Mouse (Mus musculus) limb, embryonic 14.5 days (tissue): Measurements from ENCODE around the gene Avil. TPM values are rescaled to one million over a fixed set of nuclear protein-coding genes. Genes with fewer than 3 reads are reported as not detected.

Experiments
- ATAC-seq: fragments of 200-750 bp; cut with Nextera tagmentation; 2 replicates; pipeline ENCODE4 v1.8.0; 2017; ENCODE audit warnings: low read depth, moderate number of reproducible peaks, moderate TSS enrichment; ENCODE audit not compliant: low FRiP score
- DNase-seq: peaks from one replicate; pipeline ENCODE4 v3.0.0-alpha.2; 2015; ENCODE audit warnings: low spot score
- H3K27ac ChIP-seq: fragments of 300-500 bp; sonication (generic); replicated peaks from 2 replicates; pipeline ENCODE4 v1.5.1; 2014; ENCODE audit warnings: low read depth, mild to moderate bottlenecking, low read length, moderate library complexity, mixed read lengths
- H3K27me3 ChIP-seq: fragments of 300-500 bp; sonication (generic); 2 replicates; pipeline ENCODE4 v1.6.1; 2014; ENCODE audit warnings: low read length, mixed read lengths; ENCODE audit not compliant: control insufficient read depth, insufficient read depth
- H3K36me3 ChIP-seq: fragments of 300-500 bp; sonication (generic); 2 replicates; pipeline ENCODE4 v1.6.1; 2014; ENCODE audit warnings: mild to moderate bottlenecking, low read length, moderate library complexity, mixed read lengths; ENCODE audit not compliant: control insufficient read depth, insufficient read depth
- H3K4me1 ChIP-seq: fragments of 300-500 bp; sonication (generic); 2 replicates; pipeline ENCODE4 v1.6.1; 2014; ENCODE audit warnings: antibody characterized with exemption, low read length, mixed read lengths; ENCODE audit not compliant: control insufficient read depth, insufficient read depth
- H3K4me2 ChIP-seq: fragments of 300-500 bp; sonication (generic); replicated peaks from 2 replicates; pipeline ENCODE4 v1.6.1; 2014; ENCODE audit warnings: low read depth, mild to moderate bottlenecking, low read length, moderate library complexity; ENCODE audit not compliant: severe bottlenecking
- H3K4me3 ChIP-seq: fragments of 300-500 bp; sonication (generic); replicated peaks from 2 replicates; pipeline ENCODE4 v1.5.1; 2014; ENCODE audit warnings: low read length
- H3K9ac ChIP-seq: fragments of 300-500 bp; sonication (generic); 2 replicates; pipeline ENCODE4 v1.6.1; 2014; ENCODE audit warnings: mild to moderate bottlenecking, low read depth, low read length, moderate library complexity; ENCODE audit not compliant: severe bottlenecking
- H3K9me3 ChIP-seq: fragments of 300-500 bp; sonication (generic); 2 replicates; pipeline ENCODE4 v1.6.1; 2016; ENCODE audit warnings: low read length; ENCODE audit not compliant: control insufficient read depth
- POLR2A ChIP-seq: fragments of 200-500 bp; IDR thresholded peaks from 2 replicates; pipeline ENCODE4 v1.8.0; 2012; ENCODE audit warnings: inconsistent platforms, mild to moderate bottlenecking, moderate library complexity, borderline replicate concordance; ENCODE audit not compliant: insufficient read depth, insufficient read length; ENCODE audit errors: extremely low read depth
- WGBS: fragments of 180-500 bp; shearing (Covaris S2); extraction: QIAGEN DNeasy Blood & Tissue Kit; methylation state at CpG from one replicate; pipeline ENCODE4 v1.1.7; 2014; 5-methylcytosine and 5-hydroxymethylcytosine counted together
- polyA plus RNA-seq, 2 experiments: library from polyadenylated mRNA; depleted of rRNA in 1 of 2; stranded (reverse) in 1 of 2; unstranded in 1 of 2; fragments of >200 nt; fragmentation: Nextera tagmentation in 1 of 2; extraction: Ambion mirVana in 1 of 2; gene quantifications; 2 replicates each; pipeline versions ENCODE4 v1.2.1 to v1.2.3; 2012 to 2014

The Avil gene
- polyA plus RNA-seq, 2 experiments = 0.28 to 0.45 TPM

DNA sequence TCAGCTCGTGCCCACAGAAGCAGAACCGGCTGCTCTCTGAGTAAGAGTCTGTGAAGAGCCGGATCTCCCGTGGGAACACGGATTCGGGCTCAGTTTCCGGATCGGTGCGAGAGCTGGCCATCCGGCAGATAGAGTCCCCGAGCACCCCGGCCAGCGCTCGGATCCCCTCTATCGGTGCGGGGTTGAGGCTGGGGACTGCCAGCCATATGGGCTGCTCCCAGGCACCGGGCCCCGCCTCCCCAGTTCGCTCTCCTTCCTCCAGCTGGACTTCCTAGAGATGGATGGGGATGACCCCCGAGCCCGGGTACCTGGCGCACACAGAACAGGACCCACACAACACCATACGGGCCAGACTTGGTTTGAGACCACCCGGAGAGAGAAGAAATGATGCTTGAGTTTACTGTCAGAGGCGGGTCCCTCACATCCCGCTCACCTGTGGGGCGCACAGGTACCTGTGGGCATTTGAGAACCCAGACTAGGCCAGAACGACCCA, 40.8 kb downstream of the Avil start, which contains the start of the genes Mettl1 and Eef1akmt3:
Gene Mettl1 (plus strand): TSS at position 141 of the 493 bp plus-strand sequence.
Gene Eef1akmt3 (minus strand): TSS at position 240 of the 493 bp plus-strand sequence.
- Histone ChIP-seq H3K27ac (peak within 1 kb of the TSS; percentile 81), H3K27me3 (no peaks in the 10 kb centered on the region), H3K9ac (peak within 1 kb of the TSS; percentile 76), H3K4me3 (peak within 1 kb of the TSS; percentile 87), H3K4me2 (peak within 1 kb of the TSS; percentile 94), H3K9me3 (no peaks in the 10 kb centered on the region), H3K4me1 (peaks cover 12% of the 10 kb centered on the region), H3K36me3 (peaks cover 22% of the 10 kb centered on the region)
- DNase-seq (no peak), ATAC-seq (peak; percentile 42)
- TF ChIP-seq POLR2A = no peak
- WGBS = under 1% methylated on average over 27 of the region's 28 CpGs

DNA sequence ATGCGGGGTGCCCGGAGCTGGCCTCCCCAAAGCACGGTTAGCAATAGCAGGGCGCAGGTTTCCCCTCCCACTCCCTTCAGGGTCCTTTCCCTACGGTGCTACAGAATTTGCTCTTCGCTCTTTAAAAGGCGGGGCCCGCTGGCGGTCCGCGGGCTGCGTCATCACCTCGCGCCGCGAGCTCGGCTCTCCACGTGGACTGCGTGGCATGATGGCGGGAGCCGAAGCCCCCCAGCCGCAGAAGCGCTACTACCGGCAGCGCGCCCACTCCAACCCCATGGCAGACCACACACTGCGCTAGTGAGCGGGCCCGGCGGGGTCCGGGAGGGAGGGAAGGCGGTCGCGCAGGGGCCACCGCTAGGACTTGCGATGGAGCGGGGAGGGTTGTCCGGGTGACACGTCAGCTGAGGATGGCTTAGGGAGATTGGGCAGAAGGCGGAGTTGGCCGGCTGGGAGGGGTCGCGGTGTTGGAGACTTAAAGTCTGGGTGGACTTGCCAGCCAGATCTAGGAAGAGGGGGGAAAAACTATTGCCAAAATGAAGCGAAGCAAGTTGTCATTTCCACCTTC, 41.3 kb downstream of the Avil start:
- H3K27ac ChIP-seq = peak overlapping the region; percentile 81
- WGBS = under 1% methylated on average over 41 of the region's 44 CpGs

DNA sequence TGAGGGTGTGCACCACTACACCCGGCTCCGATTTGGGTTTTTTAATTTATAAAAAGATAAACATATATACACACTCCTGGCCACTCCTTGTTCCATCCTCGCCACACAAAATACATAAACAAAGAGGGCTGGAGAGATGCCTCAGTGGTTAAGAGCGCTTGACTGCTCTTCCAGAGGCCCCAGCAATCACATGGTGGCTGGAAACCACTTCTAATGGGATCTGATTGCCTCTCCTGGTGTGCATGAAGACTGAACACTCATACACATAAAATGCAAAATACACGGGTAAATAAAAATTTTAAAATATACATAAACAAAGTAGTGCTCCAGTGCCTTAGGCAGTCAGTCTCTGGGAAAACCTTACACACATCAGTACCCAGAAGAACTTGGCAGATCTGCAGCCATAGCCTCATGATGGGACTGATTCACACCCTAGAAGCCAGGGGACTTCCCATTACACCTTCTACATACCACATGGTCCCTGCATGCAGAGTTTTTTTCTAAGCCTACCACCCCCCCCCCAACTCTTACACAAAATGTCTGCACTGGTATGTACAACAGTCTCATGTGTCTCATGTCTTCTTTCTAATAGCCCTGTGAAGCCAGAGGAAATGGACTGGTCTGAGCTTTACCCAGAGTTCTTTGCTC, 42.1 kb downstream of the Avil start:
- 15% methylated on average over 5 of the region's 5 CpGs for WGBS
- no peak for TF ChIP-seq POLR2A
- peak overlapping the region; percentile 87 for H3K4me3 ChIP-seq
- no peak for DNase-seq
- H3K36me3 ChIP-seq = peaks cover 22% of the 10 kb centered on the region
- peak overlapping the region; percentile 76 for H3K9ac ChIP-seq
- peak overlapping the region; percentile 94 for H3K4me2 ChIP-seq
- no peaks in the 10 kb centered on the region for H3K9me3 ChIP-seq
- peaks cover 12% of the 10 kb centered on the region for H3K4me1 ChIP-seq
- H3K27ac ChIP-seq = peak overlapping the region; percentile 61; the same call in 1 of the 2 replicates
- ATAC-seq = no peak
- H3K27me3 ChIP-seq = peaks cover 3% of the 10 kb centered on the region

More for the DNA sequence above, 41.3 kb downstream of the Avil start:
- H3K9ac ChIP-seq = peak overlapping the region; percentile 76
- ATAC-seq (peak; percentile 89), DNase-seq (peak; percentile 89)
- peak overlapping the region; percentile 94 for H3K4me2 ChIP-seq
- peak; percentile 75; the same call in 1 of the 2 replicates for TF ChIP-seq POLR2A
- peaks cover 12% of the 10 kb centered on the region for H3K4me1 ChIP-seq
- H3K27me3 ChIP-seq = no peaks in the 10 kb centered on the region
- peak overlapping the region; percentile 87 for H3K4me3 ChIP-seq
- H3K9me3 ChIP-seq = no peaks in the 10 kb centered on the region
- peaks cover 22% of the 10 kb centered on the region for H3K36me3 ChIP-seq

DNA sequence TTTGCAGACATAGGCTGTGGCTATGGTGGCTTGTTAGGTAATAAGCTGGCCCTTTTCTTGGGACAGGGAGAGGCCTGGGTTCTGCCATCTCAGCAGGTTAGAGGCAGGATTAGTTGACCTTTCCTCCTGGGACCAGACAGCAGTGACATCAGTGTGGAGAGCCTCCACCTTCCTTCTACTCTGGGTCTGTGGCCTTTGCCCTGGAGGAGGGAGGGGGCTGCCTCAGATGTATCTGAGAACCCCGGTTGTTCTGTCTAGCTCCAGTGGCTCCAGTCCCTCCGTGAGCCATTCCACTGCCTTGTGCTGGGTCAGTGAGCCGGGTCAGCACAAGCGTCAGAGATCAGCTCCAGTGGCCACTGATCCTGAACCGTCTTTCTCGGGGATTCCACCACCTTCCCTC, 42.7 kb downstream of the Avil start:
- H3K4me1 ChIP-seq = peaks cover 12% of the 10 kb centered on the region
- H3K4me2 ChIP-seq = peak overlapping the region; percentile 94; the same call in 1 of the 2 replicates
- H3K9ac ChIP-seq = no peak overlapping the region
- no peak for ATAC-seq
- H3K27ac ChIP-seq = no peak overlapping the region
- 92% methylated on average over 6 of the region's 6 CpGs for WGBS
- H3K4me3 ChIP-seq = no peak overlapping the region
- no peak for DNase-seq
- H3K27me3 ChIP-seq = peaks cover 9% of the 10 kb centered on the region
- no peaks in the 10 kb centered on the region for H3K9me3 ChIP-seq
- TF ChIP-seq POLR2A = no peak
- H3K36me3 ChIP-seq = peaks cover 22% of the 10 kb centered on the region

DNA sequence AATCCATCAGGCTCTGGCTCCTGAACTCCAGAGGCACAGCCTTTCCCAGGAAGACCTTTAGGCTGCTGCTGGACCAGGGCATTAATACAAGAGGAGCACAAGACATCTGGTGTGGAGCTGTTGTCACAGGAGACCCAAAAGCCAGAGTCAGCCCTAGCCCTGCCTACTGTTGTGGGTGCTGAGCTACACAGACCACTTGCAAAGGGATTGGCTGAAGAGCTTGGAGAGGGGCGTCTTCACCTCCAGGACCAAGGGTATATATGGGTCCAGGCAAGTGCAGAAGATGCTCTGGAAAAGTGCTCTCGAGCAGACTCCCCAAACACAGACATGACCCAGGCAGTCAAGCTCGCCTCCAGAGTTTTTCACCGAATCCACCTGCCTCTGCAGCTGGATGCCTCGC, 47.4 kb downstream of the Avil start, which contains the start of gene Cyp27b1:
Gene Cyp27b1 (plus strand): TSS at position 297 of the 400 bp plus-strand sequence.
- no peaks in the 10 kb centered on the region for H3K9me3 ChIP-seq
- H3K9ac ChIP-seq = no peak within 1 kb of the TSS
- DNase-seq (no peak), ATAC-seq (no peak)
- H3K4me2 ChIP-seq = peak within 1 kb of the TSS; percentile 13
- H3K4me1 ChIP-seq = peaks cover 3% of the 10 kb centered on the region; the same call in 1 of the 2 replicates
- peak within 1 kb of the TSS; percentile 9; the same call in 1 of the 2 replicates for H3K4me3 ChIP-seq
- no peak for TF ChIP-seq POLR2A
- peaks cover 43% of the 10 kb centered on the region for H3K27me3 ChIP-seq
- WGBS = 32% methylated on average over 5 of the region's 5 CpGs
- no peak within 1 kb of the TSS for H3K27ac ChIP-seq
- peaks cover 22% of the 10 kb centered on the region for H3K36me3 ChIP-seq
